Mouse (Mus musculus): Measurements from ENCODE around the gene Btbd8.

Btbd8 gene

DNA sequence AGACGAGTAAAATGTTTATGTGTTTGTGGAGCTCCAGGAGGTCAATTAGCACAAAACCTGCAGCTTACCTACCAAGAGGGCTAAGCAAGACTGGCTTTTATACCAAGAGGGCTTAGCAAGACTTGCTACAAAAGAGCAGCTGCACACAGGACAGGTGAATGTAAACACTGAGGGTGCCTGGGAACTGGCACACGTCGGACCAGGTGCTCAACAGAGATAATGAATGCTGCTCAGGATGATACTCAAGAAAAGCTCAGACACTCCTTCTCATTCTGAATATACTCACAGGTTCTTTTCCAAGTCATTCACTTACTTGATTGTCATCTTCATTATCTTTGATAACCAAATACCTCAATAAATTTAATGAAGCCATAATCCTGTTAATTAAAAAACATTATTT is 119.2 kb downstream of the Btbd8 start:
- ChIA-PET POLR2A (no interaction called here), CTCF (interaction anchor here in 1 of 4 experiments (0.7 kb wide), 1 partner anchor 94 kb away, joined by 3 read pairs; no protein-coding TSS in a partner anchor)

All from embryonic stem cell, embryonic (primary cell).